Mouse (Mus musculus): ENCODE results near the gene Lrrc75a.

- no peak for TF ChIP-seq RAD21 (IDR thresholded peaks at IDR 0.05; ENCODE audit: low read depth, low read length)
- TF ChIP-seq CTCF (IDR thresholded peaks at IDR 0.05 in 2 of 3, conservative IDR thresholded peaks at IDR 0.05 in 1 of 3; ENCODE audit: control insufficient read depth in 1 of 3, insufficient read depth in 1 of 3, low read depth in 2 of 3, low read length in 3 of 3, poor library complexity in 1 of 3, severe bottlenecking in 1 of 3), result no peak
- TF ChIP-seq MAX (IDR thresholded peaks at IDR 0.05; ENCODE audit: low read length), result no peak
- no peak for TF ChIP-seq EP300 (IDR thresholded peaks at IDR 0.05; ENCODE audit: low read depth in 1 of 2, low read length in 2 of 2)
- no peak for TF ChIP-seq HCFC1 (IDR thresholded peaks at IDR 0.05; ENCODE audit: low read depth, low read length)
- TF ChIP-seq POLR2A (IDR thresholded peaks at IDR 0.05; ENCODE audit: control insufficient read depth in 1 of 2, insufficient read depth in 1 of 2, low read depth in 1 of 2, low read length in 2 of 2, poor library complexity in 1 of 2), result no peak
- no peak for TF ChIP-seq TAL1 (IDR thresholded peaks at IDR 0.05; ENCODE audit: low read length)
Measured at GRCm38 (mm10) chr11:62637806-62638205, 10.5 kb downstream of the Lrrc75a start.
